Mouse (Mus musculus): Measurements from ENCODE around the gene Satb1. TPM values are rescaled to one million over a fixed set of nuclear protein-coding genes. Genes with fewer than 3 reads are reported as not detected.

Gene Satb1
- total RNA-seq, 2 experiments from 2014 or later = 20.2 to 27.8 TPM

DNA sequence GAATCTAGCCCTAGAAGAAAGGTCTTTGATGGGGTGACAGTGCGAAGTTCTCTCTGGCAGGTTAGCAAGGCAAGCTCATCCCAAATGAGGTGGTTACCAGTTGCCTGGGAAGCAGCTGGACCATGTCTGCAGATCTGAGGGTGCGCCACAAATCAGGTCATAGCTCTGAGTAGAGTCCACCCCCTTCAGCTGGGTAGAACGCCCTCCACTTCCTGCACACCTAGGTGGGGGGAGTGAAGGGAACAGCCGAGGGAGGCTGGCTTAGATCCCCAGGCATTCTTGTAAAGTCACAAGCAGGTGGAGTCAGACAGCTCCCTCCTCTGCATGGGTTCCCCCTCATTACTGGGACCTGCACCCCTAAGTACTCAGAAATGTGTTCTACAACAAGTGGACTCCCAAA, 6.6 kb downstream of the Satb1 start:
- DNase-seq = no peak

DNA sequence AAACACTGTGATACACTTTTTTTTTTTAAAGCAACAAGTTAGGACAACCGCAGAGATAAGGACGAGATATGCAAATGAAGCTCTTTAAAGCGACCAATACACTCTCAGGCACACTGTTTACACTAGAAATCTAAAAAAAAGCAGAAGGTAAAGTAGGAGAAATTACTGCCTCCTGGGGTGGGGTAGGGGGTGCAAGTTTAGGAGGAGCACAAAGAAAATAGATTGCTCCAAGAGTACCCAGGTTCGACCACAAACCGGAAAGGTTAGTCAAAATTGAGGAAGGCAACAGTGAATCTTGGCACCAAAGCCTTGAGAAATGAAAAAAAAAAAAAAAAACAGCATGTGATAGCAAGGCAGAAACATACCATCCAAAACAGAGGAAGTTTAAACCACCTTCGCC, 18.8 kb downstream of the Satb1 start:
- DNase-seq = no peak

GRCm38 (mm10) chr17:51813784-51814120, 19.3 kb downstream of the Satb1 start:
- DNase-seq = no peak

- peak; percentile 54 to 57 for DNase-seq
These were observed 19.9 kb downstream of the Satb1 start for GRCm38 (mm10) chr17:51812942-51813783.

GRCm38 (mm10) chr17:51812261-51812941, 20.7 kb downstream of the Satb1 start:
- DNase-seq = peak; percentile 14 to 48

- no peak for DNase-seq
These were observed 21.2 kb downstream of the Satb1 start for GRCm38 (mm10) chr17:51811911-51812260.

DNA sequence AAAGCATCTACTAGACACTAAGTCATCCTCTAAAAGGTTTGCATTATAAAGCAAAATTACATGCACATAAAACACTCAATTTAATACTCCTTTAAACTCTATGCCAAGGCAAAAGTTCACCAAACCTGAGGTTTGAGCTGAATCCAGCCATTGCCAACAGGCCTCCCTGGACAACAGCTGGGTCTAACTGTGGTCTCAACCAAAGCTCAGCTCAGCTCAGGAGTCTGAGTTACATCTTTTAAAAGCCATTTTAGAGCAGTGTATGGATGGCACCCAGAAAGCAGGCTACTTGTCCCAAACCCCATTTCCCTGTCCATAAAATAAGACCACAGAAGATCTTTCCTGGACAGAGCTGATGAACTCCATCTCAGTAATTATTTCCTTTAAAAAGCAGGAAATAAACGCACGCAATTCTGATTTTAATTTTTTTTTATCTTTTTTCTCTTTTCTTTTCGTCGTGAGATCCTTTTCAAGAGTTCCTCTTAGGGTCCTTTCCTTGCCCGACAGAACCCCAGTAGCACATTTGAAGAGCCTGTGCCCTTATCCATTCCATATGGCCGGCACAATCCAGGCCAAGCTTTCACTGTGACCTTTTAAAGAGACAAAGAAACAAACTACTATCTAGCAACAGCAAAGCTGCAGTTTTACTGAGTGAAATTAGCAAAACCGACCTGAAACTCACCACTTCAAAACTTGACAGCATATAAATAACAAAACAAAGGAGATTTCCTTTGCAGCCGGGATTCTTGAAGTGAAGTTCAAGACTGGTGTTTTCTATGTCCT, 21.8 kb downstream of the Satb1 start:
- DNase-seq = peak; percentile 65 to 90

GRCm38 (mm10) chr17:51807429-51807828, 25.7 kb downstream of the Satb1 start:
- DNase-seq = peak; percentile 45 to 53

DNA sequence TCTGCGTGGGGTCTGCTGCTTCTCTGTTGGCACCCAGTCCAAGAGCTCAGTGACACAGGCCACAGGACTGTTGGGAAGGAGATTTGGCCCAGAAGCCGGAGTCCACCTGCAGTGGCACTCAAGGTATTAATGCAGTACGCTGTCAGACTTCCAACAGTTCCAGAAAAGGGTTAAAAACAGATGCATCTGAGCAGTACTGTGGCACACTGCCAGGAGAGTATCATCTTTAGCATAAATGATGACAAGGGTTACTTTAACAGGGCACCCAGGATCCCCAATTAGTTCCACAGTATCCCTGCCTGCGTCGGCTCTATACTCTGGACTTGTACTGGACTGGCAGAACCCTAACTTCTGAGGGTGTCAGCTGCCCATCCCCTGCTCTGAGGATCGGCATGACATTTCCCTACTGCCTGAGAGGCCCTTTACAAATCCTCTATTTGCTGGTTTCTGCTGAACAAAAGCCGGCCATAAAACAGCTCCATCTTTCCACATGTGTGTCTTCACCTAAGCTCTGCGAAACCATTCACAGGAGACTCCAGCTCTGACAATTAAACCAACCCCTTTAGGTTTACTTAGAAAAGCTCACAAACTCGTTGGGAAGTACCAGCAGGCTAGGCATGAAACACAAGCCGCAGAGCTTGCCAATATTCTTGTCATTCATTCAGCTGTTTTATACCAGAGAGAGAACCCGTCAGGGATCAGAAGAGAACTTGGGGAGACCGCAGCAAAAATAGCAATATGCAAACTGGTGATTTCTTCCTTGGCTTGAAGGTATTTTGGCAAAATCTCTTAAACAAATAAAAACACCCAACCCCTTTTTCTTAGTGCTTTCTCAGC, 26.7 kb downstream of the Satb1 start:
- no peak for DNase-seq

DNA sequence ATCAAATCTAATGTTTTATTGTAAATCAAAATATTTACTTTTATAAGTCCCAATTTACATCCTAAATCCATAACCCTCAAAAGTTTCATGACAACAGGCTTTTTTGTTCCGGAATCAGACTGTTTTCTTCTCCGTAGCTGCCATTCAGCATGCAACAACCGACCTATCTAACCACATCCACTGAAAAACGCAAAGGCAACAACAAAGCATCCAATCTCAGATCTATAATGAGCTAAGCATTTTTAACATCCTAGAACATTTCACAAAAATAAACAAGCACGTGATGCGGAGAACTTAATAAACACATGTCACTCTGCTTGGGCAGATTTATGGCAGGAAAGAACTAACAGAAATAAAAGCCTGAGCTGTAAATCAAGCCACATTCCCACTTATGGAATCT, 32.9 kb downstream of the Satb1 start:
- DNase-seq = no peak

- DNase-seq = no peak
These were observed 36.6 kb downstream of the Satb1 start for GRCm38 (mm10) chr17:51796459-51796858.

DNA sequence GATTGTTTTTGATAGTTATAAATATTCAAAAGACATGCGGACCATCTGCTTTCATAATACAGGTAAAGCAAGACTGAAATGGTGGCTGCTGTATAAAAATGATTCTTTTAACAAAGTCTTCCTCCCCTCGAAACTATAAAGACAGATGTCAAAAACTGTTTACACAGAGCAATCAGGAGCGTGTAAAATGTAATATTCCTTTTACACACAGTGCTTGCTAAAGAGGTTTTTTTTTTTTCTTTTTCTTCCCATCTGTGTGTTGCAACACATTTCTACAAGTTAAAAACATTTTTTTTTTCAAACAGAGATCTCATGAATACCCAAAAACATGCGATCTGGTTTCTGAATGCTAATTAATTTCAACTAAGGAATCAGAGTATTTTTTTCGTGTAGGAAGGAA, 41.9 kb downstream of the Satb1 start:
- DNase-seq = no peak

GRCm38 (mm10) chr17:51790387-51791060, 42.6 kb downstream of the Satb1 start:
- no peak for DNase-seq

DNA sequence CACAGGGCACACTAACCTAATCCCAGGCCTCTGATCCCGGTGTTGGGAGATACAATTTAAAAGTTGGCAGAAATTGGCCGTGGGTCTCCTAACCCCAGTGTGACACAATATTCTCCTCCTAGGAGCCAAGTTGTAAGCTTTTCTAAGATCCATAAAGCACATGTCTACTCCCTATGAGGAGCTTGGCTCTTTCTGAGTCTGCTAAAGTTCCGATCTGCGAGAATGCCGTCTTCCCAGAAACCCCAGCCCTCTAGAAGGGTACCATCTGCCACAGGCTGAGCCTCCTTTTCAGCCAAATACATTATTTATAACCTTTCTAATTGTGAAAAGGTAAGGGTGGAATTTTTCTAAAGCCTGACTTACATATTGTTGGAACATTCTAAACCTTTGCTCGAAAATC, 43.3 kb downstream of the Satb1 start:
- DNase-seq = no peak

GRCm38 (mm10) chr17:51789098-51789497, 44.0 kb downstream of the Satb1 start:
- no peak for DNase-seq

- DNase-seq = no peak
These were observed 45.1 kb downstream of the Satb1 start for GRCm38 (mm10) chr17:51787955-51788354.

GRCm38 (mm10) chr17:51786050-51786449, 47.0 kb downstream of the Satb1 start:
- DNase-seq = no peak

DNA sequence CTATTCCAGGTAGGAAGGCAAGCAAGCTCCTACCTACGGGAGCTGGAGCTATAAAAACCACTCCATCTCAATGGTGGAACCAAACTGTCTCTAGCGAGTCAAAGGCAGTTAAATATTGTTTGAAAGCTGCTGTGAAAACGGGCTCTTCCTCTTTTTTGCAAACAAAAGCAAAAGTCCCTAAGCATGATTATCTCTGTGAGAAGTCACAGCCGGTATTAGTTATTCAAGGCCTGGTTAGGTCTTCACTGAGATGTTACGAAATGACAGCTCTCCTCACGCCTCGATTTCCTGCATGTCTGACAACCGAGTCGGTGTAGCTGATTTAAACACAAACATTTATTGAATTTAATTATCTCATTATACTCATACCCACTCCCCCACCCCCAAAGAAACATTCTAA, 48.2 kb downstream of the Satb1 start:
- no peak for DNase-seq

GRCm38 (mm10) chr17:51783591-51784279, 49.4 kb downstream of the Satb1 start:
- no peak for DNase-seq

DNA sequence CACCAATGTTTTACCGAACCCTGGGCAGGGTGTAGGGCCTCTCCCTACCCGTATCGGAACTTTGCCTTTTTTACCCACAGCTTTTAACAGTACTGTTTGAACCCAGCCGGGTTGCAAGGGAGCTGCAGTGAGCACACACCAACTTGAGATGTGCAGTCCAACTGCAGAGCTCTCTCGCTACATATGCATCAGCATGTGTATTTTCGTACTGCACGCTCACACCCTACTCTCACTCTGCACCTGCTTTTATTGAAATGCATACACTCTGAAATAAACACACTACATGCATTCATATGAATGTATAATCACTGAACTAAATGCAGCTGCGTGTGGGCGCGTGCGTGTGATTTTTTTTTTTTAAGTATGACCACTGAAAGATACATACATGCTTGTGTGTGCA, 53.1 kb downstream of the Satb1 start:
- DNase-seq = no peak

GRCm38 (mm10) chr17:51778961-51779360, 54.1 kb downstream of the Satb1 start:
- no peak for DNase-seq

Measured in heart, adult 18-20 months (tissue).